Mouse (Mus musculus): ENCODE measurements around the gene Glt8d1. TPM values are rescaled to one million over a fixed set of nuclear protein-coding genes. Genes with fewer than 3 reads are reported as not detected.

Gene Glt8d1
- 39.2 and 51.3 TPM in 2 replicates for total RNA-seq (2014; rRNA removed)
- polyA plus RNA-seq (2015; fragmentation: Nextera tagmentation; extraction: Ambion mirVana) = 42.9 and 49.6 TPM in 2 replicates

DNA sequence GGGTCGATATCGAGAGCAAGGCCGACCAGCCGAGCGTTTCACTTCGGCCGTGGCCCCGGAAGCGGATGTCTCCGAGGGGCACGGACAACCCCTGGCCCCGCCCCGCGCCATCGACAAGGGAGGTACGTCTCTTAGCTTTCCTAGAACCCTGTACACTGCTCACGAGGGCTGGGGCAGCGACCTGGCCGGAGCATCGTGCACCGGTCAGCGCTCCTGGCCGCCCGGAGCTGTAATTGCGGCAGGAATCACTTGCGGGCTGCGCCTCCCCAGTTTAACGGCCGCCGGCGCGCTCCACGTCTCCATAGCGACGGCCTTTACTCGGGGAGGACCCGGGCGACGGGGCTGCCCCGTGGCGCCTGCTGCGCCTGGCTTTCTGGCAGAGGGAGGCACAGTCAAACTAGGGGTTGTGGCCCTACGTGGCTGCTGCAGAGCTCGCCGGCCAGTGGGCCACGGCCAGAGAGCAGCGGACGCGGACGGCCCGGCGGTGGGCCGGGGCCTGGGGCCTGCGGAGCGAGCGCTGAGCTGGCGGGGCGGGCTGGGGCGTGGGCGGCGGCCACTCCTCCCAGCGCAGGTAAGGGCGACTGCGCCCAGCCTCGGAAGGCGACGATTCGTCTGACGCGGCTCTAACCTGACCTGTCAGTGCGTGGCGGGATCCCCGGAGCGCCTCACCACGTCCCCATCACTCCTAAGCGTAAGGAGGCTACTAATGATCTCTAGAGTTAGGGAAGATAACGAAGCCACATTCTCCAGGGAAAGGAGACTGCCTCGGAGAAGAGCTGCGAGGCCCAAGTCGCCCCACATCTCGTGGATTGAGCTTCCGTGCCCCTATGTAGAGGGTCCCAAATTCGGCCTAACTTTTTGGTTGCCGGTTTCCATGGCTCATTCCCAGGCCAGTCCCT, at the start of gene Glt8d1, which contains the start of gene Spcs1:
TSS of gene Glt8d1 (plus strand) at position 94 of the 899 bp plus-strand sequence.
TSS of gene Spcs1 (minus strand) at position 366 of the 899 bp plus-strand sequence.
- H3K4me1 ChIP-seq (ENCODE audit: insufficient read depth, low read length) = 0 out of 2 replicates have a peak, but pooled peaks cover 3% of the 10 kb centered on the region
- no peaks in the 10 kb centered on the region for H3K27me3 ChIP-seq (ENCODE audit: insufficient read depth, low read length)
- no peaks in the 10 kb centered on the region for H3K9me3 ChIP-seq (ENCODE audit: low read length)
- H3K27ac ChIP-seq (ENCODE audit: low read depth, low read length) = peak within 1 kb of the TSS; percentile 86
- H3K4me3 ChIP-seq (ENCODE audit: low read depth, low read length) = peak within 1 kb of the TSS; percentile 79
- peak; percentile 78 for DNase-seq (ENCODE audit: low spot score)
- TF ChIP-seq CTCF (IDR thresholded peaks at IDR 0.05) = no peak
- ATAC-seq (ENCODE audit: low FRiP score) = peak; percentile 91
- 2% methylated on average over 80 of the region's 84 CpGs for WGBS
- H3K4me2 ChIP-seq (ENCODE audit: low read depth, low read length, poor library complexity, severe bottlenecking) = peak within 1 kb of the TSS; percentile 53
- H3K9ac ChIP-seq (replicated peaks; ENCODE audit: low read length, poor library complexity, severe bottlenecking) = peak within 1 kb of the TSS; percentile 83
- H3K36me3 ChIP-seq (ENCODE audit: insufficient read depth, low read length) = 0 out of 2 replicates have a peak, but pooled peaks cover 2% of the 10 kb centered on the region

DNA sequence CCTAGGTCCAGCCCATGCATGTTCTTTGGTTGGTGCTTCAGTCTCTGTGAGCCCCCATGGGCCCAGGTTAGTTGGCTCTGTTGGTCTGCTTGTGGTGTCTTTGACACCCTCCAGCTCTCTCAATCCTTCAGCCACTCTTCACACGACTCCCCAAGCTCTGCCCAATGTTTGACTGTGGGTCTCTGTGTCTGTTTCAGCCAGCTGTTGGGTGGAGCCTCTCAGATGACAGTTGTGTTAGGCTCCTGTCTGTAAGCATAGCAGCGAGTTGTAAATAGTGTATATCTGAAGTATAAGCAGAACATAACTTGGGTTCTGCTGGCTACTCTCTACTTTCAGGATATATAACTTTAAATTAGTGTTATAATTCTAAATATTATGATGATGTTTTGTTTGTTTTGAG, 42.7 kb upstream of the Glt8d1 start:
- Histone ChIP-seq H3K9ac (replicated peaks; ENCODE audit: low read length, poor library complexity, severe bottlenecking) (no peak overlapping the region), H3K4me1 (ENCODE audit: insufficient read depth, low read length) (no peaks in the 10 kb centered on the region), H3K27ac (ENCODE audit: low read depth, low read length) (no peak overlapping the region), H3K4me3 (ENCODE audit: low read depth, low read length) (no peak overlapping the region), H3K4me2 (ENCODE audit: low read depth, low read length, poor library complexity, severe bottlenecking) (no peak overlapping the region), H3K36me3 (ENCODE audit: insufficient read depth, low read length) (peaks cover 20% of the 10 kb centered on the region), H3K9me3 (ENCODE audit: low read length) (no peaks in the 10 kb centered on the region), H3K27me3 (ENCODE audit: insufficient read depth, low read length) (no peaks in the 10 kb centered on the region)
- TF ChIP-seq CTCF (IDR thresholded peaks at IDR 0.05) = no peak
- DNase-seq (ENCODE audit: low spot score) (no peak), ATAC-seq (ENCODE audit: low FRiP score) (no peak)
- 89% methylated on average over 2 of the region's 2 CpGs for WGBS

DNA sequence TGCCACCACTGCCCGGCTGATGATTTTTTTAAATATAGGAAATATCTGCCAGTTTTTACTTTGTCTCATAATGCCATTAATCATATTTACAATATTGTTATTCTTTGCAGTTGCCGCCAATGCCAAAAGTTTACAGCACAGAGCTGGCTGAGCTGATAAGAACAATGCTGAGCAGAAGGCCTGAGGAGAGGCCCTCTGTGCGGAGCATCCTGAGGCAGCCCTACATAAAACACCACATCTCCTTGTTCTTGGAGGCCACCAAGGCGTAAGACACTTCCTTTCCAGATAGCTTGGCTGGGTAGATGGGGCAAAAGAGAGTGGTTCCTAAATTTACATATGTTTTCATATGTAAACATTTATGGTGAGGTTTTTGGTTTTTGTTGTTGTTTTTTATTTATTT, 42.2 kb upstream of the Glt8d1 start:
- no peak overlapping the region for H3K9ac ChIP-seq (replicated peaks; ENCODE audit: low read length, poor library complexity, severe bottlenecking)
- ATAC-seq (ENCODE audit: low FRiP score) = no peak
- no peak overlapping the region for H3K27ac ChIP-seq (ENCODE audit: low read depth, low read length)
- no peak overlapping the region for H3K4me2 ChIP-seq (ENCODE audit: low read depth, low read length, poor library complexity, severe bottlenecking)
- no peak for DNase-seq (ENCODE audit: low spot score)
- H3K36me3 ChIP-seq (ENCODE audit: insufficient read depth, low read length) = peaks cover 17% of the 10 kb centered on the region
- TF ChIP-seq CTCF (IDR thresholded peaks at IDR 0.05) = no peak
- no peaks in the 10 kb centered on the region for H3K9me3 ChIP-seq (ENCODE audit: low read length)
- no peaks in the 10 kb centered on the region for H3K27me3 ChIP-seq (ENCODE audit: insufficient read depth, low read length)
- WGBS = 97% methylated on average over 4 of the region's 4 CpGs
- no peak overlapping the region for H3K4me3 ChIP-seq (ENCODE audit: low read depth, low read length)
- H3K4me1 ChIP-seq (ENCODE audit: insufficient read depth, low read length) = no peaks in the 10 kb centered on the region

DNA sequence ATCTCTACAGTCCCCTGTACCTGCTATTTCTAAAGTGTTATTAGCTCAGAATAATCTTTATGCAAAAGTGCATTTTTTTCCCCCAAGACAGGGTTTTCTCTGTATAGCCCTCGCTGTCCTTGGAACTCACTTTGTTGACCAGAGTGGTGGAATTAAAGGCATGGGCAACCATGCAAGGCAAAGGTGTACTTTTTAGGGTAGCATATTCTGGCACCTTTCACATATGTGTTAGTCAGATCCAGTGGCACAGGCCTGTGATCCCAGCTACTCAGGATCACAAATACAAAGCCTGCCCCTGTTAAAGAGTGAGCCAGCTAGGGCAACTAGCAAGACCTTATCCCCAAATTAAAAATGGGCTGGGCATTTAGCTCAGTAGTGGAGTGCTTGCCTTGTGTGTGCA, 40.8 kb upstream of the Glt8d1 start:
- Histone ChIP-seq H3K27ac (ENCODE audit: low read depth, low read length) (no peak overlapping the region), H3K36me3 (ENCODE audit: insufficient read depth, low read length) (peaks cover 20% of the 10 kb centered on the region), H3K4me1 (ENCODE audit: insufficient read depth, low read length) (no peaks in the 10 kb centered on the region), H3K27me3 (ENCODE audit: insufficient read depth, low read length) (no peaks in the 10 kb centered on the region), H3K4me3 (ENCODE audit: low read depth, low read length) (no peak overlapping the region), H3K9ac (replicated peaks; ENCODE audit: low read length, poor library complexity, severe bottlenecking) (no peak overlapping the region), H3K9me3 (ENCODE audit: low read length) (no peaks in the 10 kb centered on the region), H3K4me2 (ENCODE audit: low read depth, low read length, poor library complexity, severe bottlenecking) (no peak overlapping the region)
- no peak for TF ChIP-seq CTCF (IDR thresholded peaks at IDR 0.05)
- WGBS = 83% methylated on average over 1 of the region's 1 CpGs
- no peak for DNase-seq (ENCODE audit: low spot score)
- ATAC-seq (ENCODE audit: low FRiP score) = no peak

DNA sequence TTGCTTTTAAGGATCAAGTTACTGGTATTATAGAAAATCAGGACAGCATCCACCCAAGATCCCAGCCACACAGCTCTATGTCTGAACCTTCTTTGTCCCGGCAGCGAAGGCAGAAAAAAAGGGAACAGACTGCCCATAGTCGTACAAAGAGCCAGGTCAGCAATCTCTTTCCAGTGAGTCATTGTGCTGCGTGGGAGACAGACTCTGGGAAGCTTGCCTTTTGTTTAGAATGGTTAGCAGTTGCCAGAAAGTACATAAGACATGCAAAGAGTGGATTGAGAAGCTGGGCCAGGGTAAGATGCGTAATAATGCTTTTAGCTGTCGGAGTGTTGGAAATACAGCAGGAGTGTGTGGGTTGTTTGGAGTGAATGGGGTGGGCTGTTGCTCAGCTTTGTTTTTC, 27.0 kb upstream of the Glt8d1 start:
- ATAC-seq (ENCODE audit: low FRiP score) (no peak), DNase-seq (ENCODE audit: low spot score) (peak; percentile 54)
- peaks cover 41% of the 10 kb centered on the region for H3K36me3 ChIP-seq (ENCODE audit: insufficient read depth, low read length)
- no peak overlapping the region for H3K27ac ChIP-seq (ENCODE audit: low read depth, low read length)
- H3K4me3 ChIP-seq (ENCODE audit: low read depth, low read length) = no peak overlapping the region
- H3K4me2 ChIP-seq (ENCODE audit: low read depth, low read length, poor library complexity, severe bottlenecking) = no peak overlapping the region
- H3K9me3 ChIP-seq (ENCODE audit: low read length) = no peaks in the 10 kb centered on the region
- no peaks in the 10 kb centered on the region for H3K4me1 ChIP-seq (ENCODE audit: insufficient read depth, low read length)
- 46% methylated on average over 6 of the region's 6 CpGs for WGBS
- no peak for TF ChIP-seq CTCF (IDR thresholded peaks at IDR 0.05)
- H3K27me3 ChIP-seq (ENCODE audit: insufficient read depth, low read length) = no peaks in the 10 kb centered on the region
- no peak overlapping the region for H3K9ac ChIP-seq (replicated peaks; ENCODE audit: low read length, poor library complexity, severe bottlenecking)

DNA sequence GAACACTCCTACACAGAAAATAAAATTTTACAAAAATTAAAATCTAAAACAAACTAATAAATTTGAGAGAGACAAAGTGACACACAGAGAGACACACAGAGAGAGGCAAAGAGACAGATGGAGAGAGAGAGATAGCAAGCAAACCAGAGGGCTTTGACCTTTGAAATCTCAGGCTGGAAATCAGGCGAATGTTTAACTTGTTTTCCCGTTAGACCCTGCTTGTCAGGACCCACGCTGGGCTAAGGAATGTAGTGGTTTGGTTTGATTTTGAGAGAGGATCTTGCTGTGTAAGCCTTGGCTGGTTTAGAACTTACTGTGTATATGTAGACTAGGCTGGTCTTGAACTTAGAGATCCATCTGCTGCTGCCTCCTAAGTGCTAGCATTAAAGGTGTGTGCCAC, 25.0 kb upstream of the Glt8d1 start:
- WGBS = 88% methylated on average over 3 of the region's 3 CpGs
- no peak overlapping the region for H3K4me2 ChIP-seq (ENCODE audit: low read depth, low read length, poor library complexity, severe bottlenecking)
- peaks cover 37% of the 10 kb centered on the region for H3K36me3 ChIP-seq (ENCODE audit: insufficient read depth, low read length)
- no peaks in the 10 kb centered on the region for H3K4me1 ChIP-seq (ENCODE audit: insufficient read depth, low read length)
- no peak for TF ChIP-seq CTCF (IDR thresholded peaks at IDR 0.05)
- ATAC-seq (ENCODE audit: low FRiP score) (no peak), DNase-seq (ENCODE audit: low spot score) (no peak)
- no peaks in the 10 kb centered on the region for H3K27me3 ChIP-seq (ENCODE audit: insufficient read depth, low read length)
- H3K9me3 ChIP-seq (ENCODE audit: low read length) = no peaks in the 10 kb centered on the region
- no peak overlapping the region for H3K27ac ChIP-seq (ENCODE audit: low read depth, low read length)
- H3K9ac ChIP-seq (replicated peaks; ENCODE audit: low read length, poor library complexity, severe bottlenecking) = no peak overlapping the region
- H3K4me3 ChIP-seq (ENCODE audit: low read depth, low read length) = no peak overlapping the region
